Mouse (Mus musculus) left cerebral cortex, postnatal 4 days (tissue): ENCODE measurements around the gene Sfxn1. TPM values are rescaled to one million over a fixed set of nuclear protein-coding genes. Genes with fewer than 3 reads are reported as not detected.

Experiments
- DNase-seq: peaks from one replicate; pipeline ENCODE4 v3.0.0-alpha.2; 2022
- intact Hi-C: fragments of 180-260 bp; cut with DNase I; formaldehyde crosslinking; loops from one replicate; pipeline ENCODE4 v1.15.1; 2025
- total RNA-seq, 2 experiments: library from RNA; stranded (reverse); gene quantifications; 2 replicates each; pipeline ENCODE4 v1.2.3; 2021

Gene Sfxn1
- 10 to 100 TPM; 86.5 to 94.5 TPM for total RNA-seq

- DNase-seq = peak; percentile 69
- intact Hi-C loops = no loop called here
Observed at GRCm38 (mm10) chr13:54071606-54072331, at the start of gene Sfxn1. TSS of gene Sfxn1 (plus strand) at chr13:54071869.

- intact Hi-C loops = no loop called here
- peak; percentile 67 for DNase-seq
Observed at GRCm38 (mm10) chr13:54023311-54023710, 48.4 kb upstream of the Sfxn1 start.

GRCm38 (mm10) chr13:54027079-54027478, 44.6 kb upstream of the Sfxn1 start:
- no peak for DNase-seq
- intact Hi-C loops = no loop called here

- no peak for DNase-seq
- intact Hi-C loops = no loop called here
Observed at GRCm38 (mm10) chr13:54033653-54034052, 38.0 kb upstream of the Sfxn1 start.

GRCm38 (mm10) chr13:54035541-54035940, 36.1 kb upstream of the Sfxn1 start:
- intact Hi-C loops = no loop called here
- DNase-seq = no peak

GRCm38 (mm10) chr13:54037936-54038335, 33.7 kb upstream of the Sfxn1 start:
- intact Hi-C loops = no loop called here
- no peak for DNase-seq

- intact Hi-C loops = no loop called here
Observed at GRCm38 (mm10) chr13:54040256-54040655, 31.4 kb upstream of the Sfxn1 start.

GRCm38 (mm10) chr13:54048679-54049352, 22.9 kb upstream of the Sfxn1 start:
- DNase-seq = no peak
- intact Hi-C loops = no loop called here

More at GRCm38 (mm10) chr13:54040256-54040655, 31.4 kb upstream of the Sfxn1 start:
- no peak for DNase-seq

GRCm38 (mm10) chr13:54051641-54052040, 20.0 kb upstream of the Sfxn1 start:
- DNase-seq = no peak
- intact Hi-C loops = loop anchor here (10.0 kb wide), 1 partner anchor 617 kb away; no protein-coding TSS in a partner anchor

GRCm38 (mm10) chr13:54054962-54055361, 16.7 kb upstream of the Sfxn1 start:
- DNase-seq = peak; percentile 23
- intact Hi-C loops = loop anchor here (10.0 kb wide), 1 partner anchor 620 kb away; no protein-coding TSS in a partner anchor

GRCm38 (mm10) chr13:54055448-54055861, 16.2 kb upstream of the Sfxn1 start, which contains the start of gene Drd1:
TSS of gene Drd1 (minus strand) at chr13:54055705.
- DNase-seq = peak; percentile 81
- intact Hi-C loops = loop anchor here (10.0 kb wide), 1 partner anchor 621 kb away; no protein-coding TSS in a partner anchor

GRCm38 (mm10) chr13:54062068-54062467, 9.6 kb upstream of the Sfxn1 start:
- no peak for DNase-seq
- intact Hi-C loops = no loop called here

- intact Hi-C loops = no loop called here
- DNase-seq = no peak
Observed at GRCm38 (mm10) chr13:54063292-54063691, 8.4 kb upstream of the Sfxn1 start.

- intact Hi-C loops = no loop called here
Observed at GRCm38 (mm10) chr13:54066081-54066746, 5.5 kb upstream of the Sfxn1 start.

GRCm38 (mm10) chr13:54067617-54068166, 4.0 kb upstream of the Sfxn1 start:
- no peak for DNase-seq
- intact Hi-C loops = no loop called here

More at GRCm38 (mm10) chr13:54066081-54066746, 5.5 kb upstream of the Sfxn1 start:
- no peak for DNase-seq

GRCm38 (mm10) chr13:54071011-54071410, 658 bp upstream of the Sfxn1 start:
- DNase-seq = no peak
- intact Hi-C loops = no loop called here

- no peak for DNase-seq
- intact Hi-C loops = no loop called here
Observed at GRCm38 (mm10) chr13:54072526-54073057, 923 bp downstream of the Sfxn1 start.

GRCm38 (mm10) chr13:54073066-54073465, 1.4 kb downstream of the Sfxn1 start:
- intact Hi-C loops = no loop called here
- no peak for DNase-seq

GRCm38 (mm10) chr13:54073491-54073890, 1.8 kb downstream of the Sfxn1 start:
- intact Hi-C loops = no loop called here
- peak; percentile 33 for DNase-seq

- DNase-seq = no peak
- intact Hi-C loops = no loop called here
Observed at GRCm38 (mm10) chr13:54075416-54075815, 3.7 kb downstream of the Sfxn1 start.

- intact Hi-C loops = no loop called here
Observed at GRCm38 (mm10) chr13:54076051-54076450, 4.4 kb downstream of the Sfxn1 start.

More at GRCm38 (mm10) chr13:54076051-54076450, 4.4 kb downstream of the Sfxn1 start:
- DNase-seq = no peak
